Mouse (Mus musculus) ES-Bruce4 (cell line): ENCODE measurements around the gene Zfp534. TPM values are rescaled to one million over a fixed set of nuclear protein-coding genes. Genes with fewer than 3 reads are reported as not detected.

ENCODE experiments used
- polyA plus RNA-seq: library from polyadenylated mRNA; stranded (reverse); fragments of >200 nt; gene quantifications from 2 replicates; pipeline ENCODE4 v1.2.4, GENCODE M21; 2011; ENCODE audit warnings: low read depth; ENCODE audit not compliant: missing spikeins, insufficient read depth, insufficient read length

Gene Zfp534
- polyA plus RNA-seq, 1 experiment: 26.4 TPM

Other genes with a start within 250 kb of the Zfp534 start
- gene Zfp982, start 210.1 kb downstream of the Zfp534 start, polyA plus RNA-seq: 24.5 and 26.4 TPM in 2 replicates
- gene Gm16503, start 162.3 kb downstream of the Zfp534 start, polyA plus RNA-seq: 1.9 and 2.7 TPM in 2 replicates
- 14.2 TPM in 2 replicates for gene Zfp985, start 149.3 kb downstream of the Zfp534 start, polyA plus RNA-seq
- gene Zfp979, start 60.0 kb downstream of the Zfp534 start, polyA plus RNA-seq: 91.2 and 99.8 TPM in 2 replicates
- gene Zfp984, start 107.2 kb upstream of the Zfp534 start, polyA plus RNA-seq: 54.0 and 59.1 TPM in 2 replicates
- gene Zfp933, start 145.8 kb upstream of the Zfp534 start, polyA plus RNA-seq: 8.8 and 11.5 TPM in 2 replicates
- gene Miip, start 166.3 kb upstream of the Zfp534 start, polyA plus RNA-seq: 48.8 and 56.3 TPM in 2 replicates
- gene Fv1, start 166.4 kb upstream of the Zfp534 start, polyA plus RNA-seq: 9.2 and 12.6 TPM in 2 replicates
- 14.6 and 16.7 TPM in 2 replicates for gene Mfn2, start 202.2 kb upstream of the Zfp534 start, polyA plus RNA-seq
- gene Plod1, start 234.2 kb upstream of the Zfp534 start, polyA plus RNA-seq: 21.7 and 26.3 TPM in 2 replicates
- gene 2510039O18Rik, start 238.3 kb upstream of the Zfp534 start, polyA plus RNA-seq: 23.1 and 23.3 TPM in 2 replicates